Mouse (Mus musculus) adrenal gland, adult 18-20 months (tissue): ENCODE data around the gene Art2b. TPM values are rescaled to one million over a fixed set of nuclear protein-coding genes. Genes with fewer than 3 reads are reported as not detected.
"Not testable (repeated sequence)": the region's sequence is repeated elsewhere in the genome, so short reads cannot be mapped to it uniquely, and the experiment has no call there.

Experiments
- DNase-seq, 2 experiments: peaks; one replicate each; pipeline ENCODE4 v3.0.0; 2021 to 2022; ENCODE audit warnings: low spot score in 2 of 2
- long read RNA-seq, 2 experiments: library from polyadenylated mRNA; stranded (forward); transcript quantifications; one replicate each; pipeline ENCODE4 v2.0.0; 2021
- total RNA-seq, 2 experiments: library from RNA; stranded (reverse); gene quantifications; 1 replicate in 1 of 2; 2 replicates in 1 of 2; pipeline ENCODE4 v1.2.3; 2021

Gene Art2b
- under 1 TPM in 1 of 2 experiments, not detected in 1; 0.19 TPM for total RNA-seq
- long read RNA-seq, experiment 1 = 0 reads
- long read RNA-seq, experiment 2 = 0 reads

- no peak for DNase-seq
These were observed at the start of gene Art2b for GRCm38 (mm10) chr7:101585408-101585807. Gene Art2b (minus strand): TSS chr7:101585600.

- DNase-seq = no peak
These were observed 49.1 kb upstream of the Art2b start for GRCm38 (mm10) chr7:101634513-101634912.

GRCm38 (mm10) chr7:101633629-101634177 lies 48.3 kb upstream of the Art2b start:
- DNase-seq = no peak

GRCm38 (mm10) chr7:101628481-101628880 lies 43.1 kb upstream of the Art2b start:
- no peak for DNase-seq

- not testable (repeated sequence) for DNase-seq
These were observed 41.8 kb upstream of the Art2b start for GRCm38 (mm10) chr7:101627166-101627565.

- DNase-seq = no peak
These were observed 38.9 kb upstream of the Art2b start for GRCm38 (mm10) chr7:101624283-101624682.

GRCm38 (mm10) chr7:101621861-101622260 lies 36.5 kb upstream of the Art2b start:
- DNase-seq = not testable (repeated sequence)

GRCm38 (mm10) chr7:101620373-101620772 lies 35.0 kb upstream of the Art2b start:
- DNase-seq = peak; percentile 40

GRCm38 (mm10) chr7:101618273-101618672 lies 32.9 kb upstream of the Art2b start:
- no peak for DNase-seq

GRCm38 (mm10) chr7:101617438-101618165 lies 32.2 kb upstream of the Art2b start:
- no peak for DNase-seq

GRCm38 (mm10) chr7:101616136-101616835 lies 30.9 kb upstream of the Art2b start:
- DNase-seq = no peak

GRCm38 (mm10) chr7:101615406-101615805 lies 30.0 kb upstream of the Art2b start:
- peak; percentile 22 to 40 for DNase-seq

- DNase-seq = not testable (repeated sequence)
These were observed 27.6 kb upstream of the Art2b start for GRCm38 (mm10) chr7:101612786-101613527.

- DNase-seq = no peak
These were observed 22.4 kb upstream of the Art2b start for GRCm38 (mm10) chr7:101607845-101608244.

- DNase-seq = no peak
These were observed 15.0 kb upstream of the Art2b start for GRCm38 (mm10) chr7:101600406-101600805.

GRCm38 (mm10) chr7:101598482-101598881 lies 13.1 kb upstream of the Art2b start:
- DNase-seq = no peak

- DNase-seq = no peak
These were observed 9.6 kb upstream of the Art2b start for GRCm38 (mm10) chr7:101594969-101595368.

GRCm38 (mm10) chr7:101584271-101584670 lies 1.1 kb downstream of the Art2b start:
- DNase-seq = not testable (repeated sequence)

- DNase-seq = no peak
These were observed 3.4 kb downstream of the Art2b start for GRCm38 (mm10) chr7:101582012-101582411.

- DNase-seq = not testable (repeated sequence)
These were observed 4.5 kb downstream of the Art2b start for GRCm38 (mm10) chr7:101580863-101581262.

- no peak for DNase-seq
These were observed 11.0 kb downstream of the Art2b start for GRCm38 (mm10) chr7:101574413-101574812.
